Mouse (Mus musculus): ENCODE results near the gene Sipa1l3. TPM values are rescaled to one million over a fixed set of nuclear protein-coding genes. Genes with fewer than 3 reads are reported as not detected.

Gene Sipa1l3
- 16.1 and 17.6 TPM in 2 replicates for polyA plus RNA-seq (2014; fragmentation: Nextera tagmentation; extraction: Ambion mirVana)

- under 1% methylated on average over 86 of the region's 88 CpGs for WGBS
These were observed at the start of gene Sipa1l3 for GRCm38 (mm10) chr7:29518421-29519210. Gene Sipa1l3, minus strand, starts transcription at chr7:29518641.

GRCm38 (mm10) chr7:29563006-29563405, 44.6 kb upstream of the Sipa1l3 start:
- no peak for DNase-seq
- Histone ChIP-seq H3K36me3 (ENCODE audit: control insufficient read depth, insufficient read depth, low read length) (no peaks in the 10 kb centered on the region), H3K9me3 (ENCODE audit: control insufficient read depth, low read length) (no peaks in the 10 kb centered on the region), H3K9ac (replicated peaks; ENCODE audit: low read length) (no peak overlapping the region), H3K27ac (replicated peaks; ENCODE audit: low read depth, low read length) (no peak overlapping the region), H3K4me1 (ENCODE audit: control insufficient read depth, insufficient read depth, low read length) (no peaks in the 10 kb centered on the region), H3K4me2 (ENCODE audit: low read length) (no peak overlapping the region), H3K4me3 (replicated peaks; ENCODE audit: low read depth, low read length) (no peak overlapping the region), H3K27me3 (ENCODE audit: control insufficient read depth, insufficient read depth, low read length) (no peaks in the 10 kb centered on the region)
- WGBS, result 91% methylated on average over 10 of the region's 10 CpGs
- no peak for ATAC-seq (ENCODE audit: low FRiP score, low TSS enrichment)

More at GRCm38 (mm10) chr7:29518421-29519210, at the start of gene Sipa1l3:
- H3K9ac ChIP-seq (replicated peaks; ENCODE audit: low read length), result peak within 1 kb of the TSS; percentile 76
- DNase-seq, result peak; percentile 99
- H3K4me3 ChIP-seq (replicated peaks; ENCODE audit: low read depth, low read length), result peak within 1 kb of the TSS; percentile 90
- peak within 1 kb of the TSS; percentile 83 for H3K4me2 ChIP-seq (ENCODE audit: low read length)
- H3K9me3 ChIP-seq (ENCODE audit: control insufficient read depth, low read length), result no peaks in the 10 kb centered on the region
- no peaks in the 10 kb centered on the region for H3K27me3 ChIP-seq (ENCODE audit: control insufficient read depth, insufficient read depth, low read length)
- peak; percentile 97 for ATAC-seq (ENCODE audit: low FRiP score, low TSS enrichment)
- H3K27ac ChIP-seq (replicated peaks; ENCODE audit: low read depth, low read length), result peak within 1 kb of the TSS; percentile 89
- H3K36me3 ChIP-seq (ENCODE audit: control insufficient read depth, insufficient read depth, low read length), result no peaks in the 10 kb centered on the region
- peaks cover 21% of the 10 kb centered on the region for H3K4me1 ChIP-seq (ENCODE audit: control insufficient read depth, insufficient read depth, low read length)

- DNase-seq (no peak), ATAC-seq (ENCODE audit: low FRiP score, low TSS enrichment) (no peak)
- Histone ChIP-seq H3K4me2 (ENCODE audit: low read length) (no peak overlapping the region), H3K27ac (replicated peaks; ENCODE audit: low read depth, low read length) (no peak overlapping the region), H3K4me1 (ENCODE audit: control insufficient read depth, insufficient read depth, low read length) (no peaks in the 10 kb centered on the region), H3K36me3 (ENCODE audit: control insufficient read depth, insufficient read depth, low read length) (no peaks in the 10 kb centered on the region), H3K9me3 (ENCODE audit: control insufficient read depth, low read length) (no peaks in the 10 kb centered on the region), H3K4me3 (replicated peaks; ENCODE audit: low read depth, low read length) (no peak overlapping the region), H3K27me3 (ENCODE audit: control insufficient read depth, insufficient read depth, low read length) (no peaks in the 10 kb centered on the region), H3K9ac (replicated peaks; ENCODE audit: low read length) (no peak overlapping the region)
- WGBS, result 86% methylated on average over 9 of the region's 9 CpGs
These were observed 42.6 kb upstream of the Sipa1l3 start for GRCm38 (mm10) chr7:29561046-29561445.

GRCm38 (mm10) chr7:29559290-29559689, 40.8 kb upstream of the Sipa1l3 start:
- DNase-seq, result no peak

GRCm38 (mm10) chr7:29558744-29559143, 40.3 kb upstream of the Sipa1l3 start:
- Histone ChIP-seq H3K27ac (replicated peaks; ENCODE audit: low read depth, low read length) (no peak overlapping the region), H3K36me3 (ENCODE audit: control insufficient read depth, insufficient read depth, low read length) (no peaks in the 10 kb centered on the region), H3K4me3 (replicated peaks; ENCODE audit: low read depth, low read length) (no peak overlapping the region), H3K27me3 (ENCODE audit: control insufficient read depth, insufficient read depth, low read length) (no peaks in the 10 kb centered on the region), H3K4me2 (ENCODE audit: low read length) (no peak overlapping the region), H3K9ac (replicated peaks; ENCODE audit: low read length) (no peak overlapping the region), H3K9me3 (ENCODE audit: control insufficient read depth, low read length) (no peaks in the 10 kb centered on the region), H3K4me1 (ENCODE audit: control insufficient read depth, insufficient read depth, low read length) (no peaks in the 10 kb centered on the region)
- DNase-seq (no peak), ATAC-seq (ENCODE audit: low FRiP score, low TSS enrichment) (no peak)
- WGBS, result 80% methylated on average over 1 of the region's 1 CpGs

More at GRCm38 (mm10) chr7:29559290-29559689, 40.8 kb upstream of the Sipa1l3 start:
- Histone ChIP-seq H3K27ac (replicated peaks; ENCODE audit: low read depth, low read length) (no peak overlapping the region), H3K4me1 (ENCODE audit: control insufficient read depth, insufficient read depth, low read length) (no peaks in the 10 kb centered on the region), H3K9ac (replicated peaks; ENCODE audit: low read length) (no peak overlapping the region), H3K9me3 (ENCODE audit: control insufficient read depth, low read length) (no peaks in the 10 kb centered on the region), H3K36me3 (ENCODE audit: control insufficient read depth, insufficient read depth, low read length) (no peaks in the 10 kb centered on the region), H3K27me3 (ENCODE audit: control insufficient read depth, insufficient read depth, low read length) (no peaks in the 10 kb centered on the region), H3K4me3 (replicated peaks; ENCODE audit: low read depth, low read length) (no peak overlapping the region), H3K4me2 (ENCODE audit: low read length) (no peak overlapping the region)
- WGBS, result 76% methylated on average over 4 of the region's 4 CpGs
- ATAC-seq (ENCODE audit: low FRiP score, low TSS enrichment), result no peak

- Histone ChIP-seq H3K27ac (replicated peaks; ENCODE audit: low read depth, low read length) (no peak overlapping the region), H3K27me3 (ENCODE audit: control insufficient read depth, insufficient read depth, low read length) (no peaks in the 10 kb centered on the region), H3K4me2 (ENCODE audit: low read length) (no peak overlapping the region), H3K4me3 (replicated peaks; ENCODE audit: low read depth, low read length) (no peak overlapping the region), H3K36me3 (ENCODE audit: control insufficient read depth, insufficient read depth, low read length) (no peaks in the 10 kb centered on the region), H3K9ac (replicated peaks; ENCODE audit: low read length) (no peak overlapping the region), H3K4me1 (ENCODE audit: control insufficient read depth, insufficient read depth, low read length) (no peaks in the 10 kb centered on the region), H3K9me3 (ENCODE audit: control insufficient read depth, low read length) (no peaks in the 10 kb centered on the region)
- DNase-seq (no peak), ATAC-seq (ENCODE audit: low FRiP score, low TSS enrichment) (no peak)
- 81% methylated on average over 4 of the region's 4 CpGs for WGBS
These were observed 37.8 kb upstream of the Sipa1l3 start for GRCm38 (mm10) chr7:29556283-29556682.

- WGBS, result 81% methylated on average over 5 of the region's 5 CpGs
- Histone ChIP-seq H3K36me3 (ENCODE audit: control insufficient read depth, insufficient read depth, low read length) (no peaks in the 10 kb centered on the region), H3K27me3 (ENCODE audit: control insufficient read depth, insufficient read depth, low read length) (no peaks in the 10 kb centered on the region), H3K27ac (replicated peaks; ENCODE audit: low read depth, low read length) (no peak overlapping the region), H3K9ac (replicated peaks; ENCODE audit: low read length) (no peak overlapping the region), H3K4me2 (ENCODE audit: low read length) (no peak overlapping the region), H3K4me1 (ENCODE audit: control insufficient read depth, insufficient read depth, low read length) (no peaks in the 10 kb centered on the region), H3K9me3 (ENCODE audit: control insufficient read depth, low read length) (no peaks in the 10 kb centered on the region), H3K4me3 (replicated peaks; ENCODE audit: low read depth, low read length) (no peak overlapping the region)
- ATAC-seq (ENCODE audit: low FRiP score, low TSS enrichment), result no peak
- DNase-seq, result no peak
These were observed 37.1 kb upstream of the Sipa1l3 start for GRCm38 (mm10) chr7:29555521-29555920.

GRCm38 (mm10) chr7:29555051-29555450, 36.6 kb upstream of the Sipa1l3 start:
- Histone ChIP-seq H3K4me3 (replicated peaks; ENCODE audit: low read depth, low read length) (no peak overlapping the region), H3K4me2 (ENCODE audit: low read length) (no peak overlapping the region)

GRCm38 (mm10) chr7:29550691-29551090, 32.2 kb upstream of the Sipa1l3 start:
- Histone ChIP-seq H3K4me2 (ENCODE audit: low read length) (no peak overlapping the region), H3K27ac (replicated peaks; ENCODE audit: low read depth, low read length) (no peak overlapping the region)

More at GRCm38 (mm10) chr7:29555051-29555450, 36.6 kb upstream of the Sipa1l3 start:
- Histone ChIP-seq H3K9me3 (ENCODE audit: control insufficient read depth, low read length) (no peaks in the 10 kb centered on the region), H3K4me1 (ENCODE audit: control insufficient read depth, insufficient read depth, low read length) (no peaks in the 10 kb centered on the region), H3K27me3 (ENCODE audit: control insufficient read depth, insufficient read depth, low read length) (no peaks in the 10 kb centered on the region), H3K27ac (replicated peaks; ENCODE audit: low read depth, low read length) (no peak overlapping the region), H3K36me3 (ENCODE audit: control insufficient read depth, insufficient read depth, low read length) (no peaks in the 10 kb centered on the region), H3K9ac (replicated peaks; ENCODE audit: low read length) (no peak overlapping the region)
- no peak for ATAC-seq (ENCODE audit: low FRiP score, low TSS enrichment)
- 89% methylated on average over 13 of the region's 13 CpGs for WGBS
- DNase-seq, result no peak

More at GRCm38 (mm10) chr7:29550691-29551090, 32.2 kb upstream of the Sipa1l3 start:
- Histone ChIP-seq H3K36me3 (ENCODE audit: control insufficient read depth, insufficient read depth, low read length) (no peaks in the 10 kb centered on the region), H3K9me3 (ENCODE audit: control insufficient read depth, low read length) (no peaks in the 10 kb centered on the region), H3K9ac (replicated peaks; ENCODE audit: low read length) (no peak overlapping the region), H3K27me3 (ENCODE audit: control insufficient read depth, insufficient read depth, low read length) (no peaks in the 10 kb centered on the region), H3K4me3 (replicated peaks; ENCODE audit: low read depth, low read length) (no peak overlapping the region), H3K4me1 (ENCODE audit: control insufficient read depth, insufficient read depth, low read length) (no peaks in the 10 kb centered on the region)
- 67% methylated on average over 3 of the region's 3 CpGs for WGBS
- no peak for DNase-seq
- ATAC-seq (ENCODE audit: low FRiP score, low TSS enrichment), result no peak

All from midbrain, embryonic 14.5 days (tissue).